Mouse (Mus musculus) myocyte (in vitro differentiated cells): ENCODE measurements around the gene Hmga2.

Experiments used
- CEBPB ChIP-seq: IDR thresholded peaks from 2 replicates; pipeline ENCODE4 v1.6.1; 2011; ENCODE audit warnings: mild to moderate bottlenecking, moderate library complexity; ENCODE audit not compliant: poor library complexity, insufficient read depth, severe bottlenecking
- E2F4 ChIP-seq: IDR thresholded peaks from one replicate; pipeline ENCODE4 v1.6.1; 2011; ENCODE audit warnings: mild to moderate bottlenecking, control low read depth, moderate library complexity; ENCODE audit not compliant: insufficient read depth
- MAX ChIP-seq: IDR thresholded peaks from one replicate; pipeline ENCODE4 v1.6.1; 2011; ENCODE audit warnings: low read depth, mild to moderate bottlenecking, control low read depth
- MYOD1 ChIP-seq, 3 experiments: IDR thresholded peaks; one replicate each; pipeline ENCODE4 v1.6.1; 2011; ENCODE audit warnings: control low read depth in 2 of 3, low read depth in 2 of 3, mild to moderate bottlenecking in 2 of 3, moderate library complexity in 1 of 3; ENCODE audit not compliant: insufficient read length in 2 of 3, control insufficient read depth in 1 of 3
- POLR2A ChIP-seq: IDR thresholded peaks from one replicate; pipeline ENCODE4 v1.6.1; 2011; ENCODE audit warnings: low read depth, mild to moderate bottlenecking, control low read depth, moderate library complexity; ENCODE audit not compliant: insufficient read length
- POLR2AphosphoS2 ChIP-seq: IDR thresholded peaks from one replicate; pipeline ENCODE4 v1.6.1; 2011; ENCODE audit warnings: low read depth, control low read depth; ENCODE audit not compliant: insufficient read length
- TCF12 ChIP-seq: IDR thresholded peaks from one replicate; pipeline ENCODE4 v1.6.1; 2011; ENCODE audit warnings: mild to moderate bottlenecking, control low read depth; ENCODE audit not compliant: poor library complexity, insufficient read depth, severe bottlenecking
- TCF3 ChIP-seq: IDR thresholded peaks from one replicate; pipeline ENCODE4 v1.6.1; 2011; ENCODE audit warnings: low read depth, control low read depth; ENCODE audit not compliant: insufficient read length
- USF1 ChIP-seq: IDR thresholded peaks from one replicate; pipeline ENCODE4 v1.6.1; 2011; ENCODE audit warnings: low read depth, mild to moderate bottlenecking, control low read depth, moderate library complexity

- no peak for TF ChIP-seq POLR2A
- no peak for TF ChIP-seq MAX
- no peak for TF ChIP-seq E2F4
- no peak for TF ChIP-seq MYOD1 (IDR thresholded peaks at IDR 0.05; ENCODE audit: control insufficient read depth in 1 of 3, insufficient read length in 2 of 3, low read depth in 2 of 3)
- TF ChIP-seq CEBPB = no peak
- no peak for TF ChIP-seq TCF3
- no peak for TF ChIP-seq USF1
- TF ChIP-seq POLR2AphosphoS2 = no peak
- TF ChIP-seq TCF12 = no peak
Measured at GRCm38 (mm10) chr10:120512121-120512520, 35.9 kb upstream of the Hmga2 start.
